Mouse (Mus musculus): ENCODE results near the gene Zswim1. TPM values are rescaled to one million over a fixed set of nuclear protein-coding genes. Genes with fewer than 3 reads are reported as not detected.

Zswim1 gene
- polyA plus RNA-seq (2015; fragmentation: Nextera tagmentation; extraction: Ambion mirVana) = 17.7 and 20.3 TPM in 2 replicates

DNA sequence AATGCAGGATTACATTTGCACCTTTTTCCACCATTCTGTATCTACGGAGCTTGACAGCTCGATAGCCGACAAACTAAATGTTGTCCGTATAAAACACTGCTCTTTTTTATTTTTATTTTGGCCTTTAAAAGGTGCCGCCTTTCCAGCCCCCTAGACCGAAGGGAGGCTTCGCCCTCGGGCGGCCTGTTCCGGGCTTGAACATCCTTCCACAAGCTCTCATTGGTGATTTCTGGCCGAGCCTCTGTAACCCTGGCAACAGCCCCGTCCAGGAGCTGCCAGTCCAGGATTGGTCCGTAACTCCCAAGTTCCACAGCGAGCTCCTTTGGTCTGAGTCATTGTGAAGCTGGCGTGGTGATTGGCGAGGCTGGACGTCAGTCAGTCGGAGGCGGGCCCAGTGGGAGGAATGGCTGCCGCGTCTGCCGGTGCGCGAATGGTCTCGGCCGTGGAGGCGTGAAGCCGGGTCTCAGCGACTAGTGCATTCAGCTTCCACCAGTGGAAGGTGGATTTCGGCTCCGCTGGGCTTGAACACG is at the start of gene Zswim1:
Gene Zswim1, plus strand, starts transcription at position 51 of the 530 bp plus-strand sequence.
- WGBS = 1% methylated on average over 32 of the region's 32 CpGs
- peaks cover 17% of the 10 kb centered on the region for H3K4me1 ChIP-seq
- peak; percentile 98 for ATAC-seq (ENCODE audit: insufficient number of reproducible peaks, insufficient read depth, low FRiP score, low TSS enrichment, low read depth)

DNA sequence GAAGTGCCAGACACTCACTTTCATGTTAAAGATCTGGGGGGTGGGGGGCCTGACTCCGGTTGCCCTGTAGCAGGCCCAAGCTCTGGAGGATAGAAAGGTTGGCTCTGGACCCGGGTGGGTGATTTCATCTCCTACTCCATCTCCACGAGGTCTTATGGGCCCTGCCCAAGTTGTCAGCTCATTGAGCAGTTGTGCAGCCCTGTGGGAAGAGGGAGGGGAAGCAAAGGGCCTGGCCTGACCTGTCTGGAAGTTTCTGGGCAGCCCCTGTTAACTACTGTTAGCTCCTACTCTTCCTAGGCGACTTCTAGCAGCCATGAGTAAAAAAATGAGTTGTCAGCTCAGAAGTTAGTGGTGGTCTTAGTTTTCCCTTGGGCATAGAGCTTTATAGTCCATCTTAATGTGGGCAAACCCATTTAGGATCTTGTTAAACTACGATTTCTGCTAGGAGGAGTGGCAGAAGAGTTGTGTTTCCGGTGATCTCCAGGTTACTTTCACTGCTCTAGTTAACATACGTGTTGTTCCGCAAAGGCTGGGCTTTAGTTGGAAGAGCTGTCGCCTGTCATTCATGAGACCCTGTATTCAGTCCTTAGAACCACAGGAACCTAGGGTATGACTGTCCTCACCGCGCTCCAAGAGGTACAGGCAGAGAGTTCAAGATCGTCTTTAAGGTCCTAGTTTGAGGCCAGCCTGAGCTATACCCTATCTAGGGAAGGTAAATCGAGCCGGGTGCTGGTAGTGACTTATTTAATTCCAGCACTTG is 49.1 kb upstream of the Zswim1 start:
- Histone ChIP-seq H3K36me3 (peaks cover 19% of the 10 kb centered on the region), H3K4me1 (peaks cover 24% of the 10 kb centered on the region), H3K27me3 (no peaks in the 10 kb centered on the region), H3K27ac (no peak overlapping the region), H3K4me2 (no peak overlapping the region), H3K4me3 (no peak overlapping the region), H3K9ac (no peak overlapping the region), H3K9me3 (no peaks in the 10 kb centered on the region)
- no peak for ATAC-seq (ENCODE audit: insufficient number of reproducible peaks, insufficient read depth, low FRiP score, low TSS enrichment, low read depth)
- 76% methylated on average over 14 of the region's 14 CpGs for WGBS

More for the DNA sequence above, at the start of gene Zswim1:
- Histone ChIP-seq H3K9me3 (no peaks in the 10 kb centered on the region), H3K27me3 (no peaks in the 10 kb centered on the region), H3K36me3 (peaks cover 51% of the 10 kb centered on the region), H3K27ac (peak within 1 kb of the TSS; percentile 89), H3K4me3 (peak within 1 kb of the TSS; percentile 80), H3K9ac (peak within 1 kb of the TSS; percentile 81), H3K4me2 (peak within 1 kb of the TSS; percentile 68)

DNA sequence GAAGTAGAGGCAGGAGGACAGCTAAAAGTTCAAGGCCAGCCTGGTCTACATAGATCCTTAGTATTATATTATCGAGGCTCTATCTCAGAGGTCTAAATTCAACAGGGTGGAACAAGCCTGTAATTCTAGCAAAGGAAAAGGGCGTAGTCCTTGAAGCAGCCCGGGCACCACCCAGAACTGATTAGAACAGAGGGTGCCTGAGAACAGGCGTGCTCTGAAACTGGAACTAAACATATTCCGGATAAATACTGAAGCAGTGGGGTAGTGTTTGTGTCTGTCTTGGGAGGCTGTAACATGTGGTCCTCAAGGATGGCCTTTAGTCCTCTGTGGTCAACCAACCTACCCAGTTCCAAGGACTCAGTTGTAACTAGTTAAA is 48.5 kb upstream of the Zswim1 start:
- Histone ChIP-seq H3K36me3 (peaks cover 19% of the 10 kb centered on the region), H3K9ac (no peak overlapping the region), H3K4me1 (peaks cover 24% of the 10 kb centered on the region), H3K27ac (no peak overlapping the region), H3K4me2 (no peak overlapping the region), H3K4me3 (no peak overlapping the region), H3K27me3 (no peaks in the 10 kb centered on the region), H3K9me3 (no peaks in the 10 kb centered on the region)
- ATAC-seq (ENCODE audit: insufficient number of reproducible peaks, insufficient read depth, low FRiP score, low TSS enrichment, low read depth) = no peak
- 85% methylated on average over 5 of the region's 5 CpGs for WGBS

DNA sequence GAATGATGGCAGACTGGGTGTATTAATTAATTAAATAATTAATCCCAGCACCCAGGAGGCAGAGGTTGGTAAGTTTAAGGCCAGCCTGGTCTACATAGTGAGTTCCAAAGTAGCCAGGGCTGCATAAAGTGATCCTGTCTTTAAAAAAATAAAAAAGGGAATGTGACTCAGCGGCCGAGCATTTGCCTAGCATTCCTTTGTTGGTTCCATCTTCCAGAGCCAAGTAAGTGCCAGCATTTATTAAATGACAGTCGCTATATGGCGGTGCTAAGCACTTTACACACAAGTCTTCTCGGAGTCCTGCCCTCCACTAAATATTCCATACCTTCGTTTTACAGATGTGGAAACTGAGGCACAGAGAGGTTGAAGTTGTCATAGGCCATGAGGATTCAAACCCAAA is 46.4 kb upstream of the Zswim1 start:
- no peak for ATAC-seq (ENCODE audit: insufficient number of reproducible peaks, insufficient read depth, low FRiP score, low TSS enrichment, low read depth)
- H3K4me2 ChIP-seq = no peak overlapping the region
- peaks cover 18% of the 10 kb centered on the region for H3K36me3 ChIP-seq
- H3K4me3 ChIP-seq = no peak overlapping the region
- H3K4me1 ChIP-seq = peaks cover 11% of the 10 kb centered on the region
- H3K9me3 ChIP-seq = no peaks in the 10 kb centered on the region
- H3K27ac ChIP-seq = no peak overlapping the region
- no peaks in the 10 kb centered on the region for H3K27me3 ChIP-seq
- WGBS = 88% methylated on average over 6 of the region's 6 CpGs
- no peak overlapping the region for H3K9ac ChIP-seq

DNA sequence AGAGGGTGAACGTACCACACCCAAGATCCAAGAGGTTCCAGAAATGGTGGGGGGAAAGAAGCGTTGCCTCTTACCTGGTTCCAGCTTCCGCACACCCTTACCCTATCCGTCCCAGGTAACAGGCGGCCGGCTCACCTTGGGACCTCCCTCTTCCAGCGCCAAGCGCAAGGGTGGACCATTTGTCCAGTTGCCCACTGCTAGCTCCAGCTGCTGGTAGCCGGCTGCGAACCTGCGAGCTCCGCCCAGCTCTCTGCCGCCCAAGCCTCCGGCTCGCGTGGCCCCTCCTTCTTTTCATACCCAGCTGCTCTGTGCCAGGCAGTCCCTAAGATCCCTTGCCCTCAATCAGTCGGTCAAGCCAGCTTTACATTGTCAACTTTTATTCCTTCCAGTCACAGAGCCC is 45.7 kb upstream of the Zswim1 start:
- H3K4me1 ChIP-seq = peaks cover 5% of the 10 kb centered on the region
- no peaks in the 10 kb centered on the region for H3K27me3 ChIP-seq
- no peak overlapping the region for H3K4me3 ChIP-seq
- H3K4me2 ChIP-seq = no peak overlapping the region
- H3K36me3 ChIP-seq = peaks cover 12% of the 10 kb centered on the region
- H3K27ac ChIP-seq = no peak overlapping the region
- 64% methylated on average over 17 of the region's 17 CpGs for WGBS
- H3K9me3 ChIP-seq = no peaks in the 10 kb centered on the region
- no peak overlapping the region for H3K9ac ChIP-seq
- ATAC-seq (ENCODE audit: insufficient number of reproducible peaks, insufficient read depth, low FRiP score, low TSS enrichment, low read depth) = no peak

DNA sequence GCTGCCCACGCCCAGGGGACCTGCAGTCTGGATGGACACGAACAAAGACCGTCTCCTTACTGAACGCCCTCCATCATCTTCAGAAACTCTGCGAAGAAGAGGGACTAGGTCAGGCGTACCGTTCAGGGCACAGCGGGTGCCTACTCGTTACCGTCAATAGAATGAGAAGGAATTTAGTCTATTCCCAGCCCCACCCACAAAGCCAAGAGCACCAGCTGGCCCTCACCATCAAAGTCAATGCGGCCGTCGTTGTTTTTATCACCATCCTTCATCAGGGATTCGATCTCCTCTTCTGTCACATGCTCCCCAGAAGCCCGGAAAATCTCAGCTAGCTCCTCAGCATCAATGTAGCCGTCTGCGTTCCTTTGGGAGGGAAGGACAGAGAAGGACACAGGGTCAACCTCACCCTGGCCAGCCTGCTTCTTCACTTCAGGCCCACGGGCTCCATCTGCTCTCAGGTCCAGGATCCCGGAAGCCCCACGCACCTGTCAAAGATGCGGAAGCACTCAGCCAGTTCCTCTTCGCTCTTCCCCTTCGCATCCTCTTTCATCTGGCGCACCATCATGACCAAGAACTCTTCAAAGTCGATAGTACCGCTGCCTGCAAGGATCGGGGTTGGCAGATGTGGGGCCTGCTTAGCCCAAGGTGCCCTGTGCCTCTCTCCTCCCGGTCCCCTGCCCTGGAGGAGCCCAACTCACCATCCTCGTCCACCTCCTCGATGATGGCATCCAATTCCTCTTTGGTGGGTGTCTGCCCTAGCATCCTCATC is 45.1 kb upstream of the Zswim1 start:
- Histone ChIP-seq H3K36me3 (0 out of 2 replicates have a peak, but pooled peaks cover 5% of the 10 kb centered on the region), H3K9me3 (no peaks in the 10 kb centered on the region), H3K27ac (no peak overlapping the region), H3K9ac (no peak overlapping the region), H3K27me3 (no peaks in the 10 kb centered on the region), H3K4me2 (no peak overlapping the region), H3K4me3 (no peak overlapping the region), H3K4me1 (no peaks in the 10 kb centered on the region; the same call in 1 of the 2 replicates)
- ATAC-seq (ENCODE audit: insufficient number of reproducible peaks, insufficient read depth, low FRiP score, low TSS enrichment, low read depth) = no peak
- 82% methylated on average over 30 of the region's 30 CpGs for WGBS

DNA sequence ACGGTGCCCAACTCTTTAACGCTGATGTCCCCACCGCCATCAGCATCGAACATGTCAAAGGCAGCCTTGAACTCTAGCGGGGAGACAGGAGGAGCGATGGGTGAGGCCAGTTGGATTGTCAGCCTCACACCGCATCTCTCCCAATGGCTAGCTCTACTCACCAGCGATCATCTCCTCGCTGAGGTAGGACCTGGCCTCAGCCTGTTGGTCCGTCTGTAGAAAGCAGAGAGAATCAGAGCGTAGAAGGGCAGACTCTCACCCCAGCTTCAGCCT is 44.5 kb upstream of the Zswim1 start:
- Histone ChIP-seq H3K4me3 (no peak overlapping the region), H3K4me1 (no peaks in the 10 kb centered on the region), H3K27me3 (no peaks in the 10 kb centered on the region), H3K9me3 (no peaks in the 10 kb centered on the region), H3K27ac (no peak overlapping the region), H3K4me2 (no peak overlapping the region), H3K36me3 (0 out of 2 replicates have a peak, but pooled peaks cover under 1% of the 10 kb centered on the region), H3K9ac (no peak overlapping the region)
- 94% methylated on average over 11 of the region's 11 CpGs for WGBS
- no peak for ATAC-seq (ENCODE audit: insufficient number of reproducible peaks, insufficient read depth, low FRiP score, low TSS enrichment, low read depth)

DNA sequence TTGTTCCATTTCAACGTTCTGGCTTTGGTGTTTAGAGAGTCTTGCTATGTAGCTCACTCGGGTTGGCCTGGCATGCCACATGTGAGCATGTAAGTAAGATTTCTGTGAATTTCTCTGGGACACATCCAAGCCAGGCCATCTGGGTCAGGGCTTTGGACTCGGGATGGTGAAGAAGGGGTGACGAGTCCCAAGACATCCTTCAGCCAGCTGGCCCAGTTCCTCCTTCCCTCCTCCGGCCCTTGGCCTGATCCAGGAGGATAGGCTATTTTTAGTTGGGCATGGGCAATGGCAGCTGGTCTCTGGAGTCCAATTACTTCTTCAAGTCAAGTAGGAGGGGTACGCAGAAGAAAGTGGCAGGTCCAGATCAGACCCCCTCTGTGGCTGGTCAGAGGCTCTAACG is 43.7 kb upstream of the Zswim1 start:
- ATAC-seq (ENCODE audit: insufficient number of reproducible peaks, insufficient read depth, low FRiP score, low TSS enrichment, low read depth) = no peak
- Histone ChIP-seq H3K27ac (no peak overlapping the region), H3K4me1 (no peaks in the 10 kb centered on the region), H3K4me3 (no peak overlapping the region), H3K9ac (no peak overlapping the region), H3K4me2 (no peak overlapping the region), H3K27me3 (no peaks in the 10 kb centered on the region), H3K36me3 (no peaks in the 10 kb centered on the region), H3K9me3 (no peaks in the 10 kb centered on the region)
- 80% methylated on average over 7 of the region's 7 CpGs for WGBS

DNA sequence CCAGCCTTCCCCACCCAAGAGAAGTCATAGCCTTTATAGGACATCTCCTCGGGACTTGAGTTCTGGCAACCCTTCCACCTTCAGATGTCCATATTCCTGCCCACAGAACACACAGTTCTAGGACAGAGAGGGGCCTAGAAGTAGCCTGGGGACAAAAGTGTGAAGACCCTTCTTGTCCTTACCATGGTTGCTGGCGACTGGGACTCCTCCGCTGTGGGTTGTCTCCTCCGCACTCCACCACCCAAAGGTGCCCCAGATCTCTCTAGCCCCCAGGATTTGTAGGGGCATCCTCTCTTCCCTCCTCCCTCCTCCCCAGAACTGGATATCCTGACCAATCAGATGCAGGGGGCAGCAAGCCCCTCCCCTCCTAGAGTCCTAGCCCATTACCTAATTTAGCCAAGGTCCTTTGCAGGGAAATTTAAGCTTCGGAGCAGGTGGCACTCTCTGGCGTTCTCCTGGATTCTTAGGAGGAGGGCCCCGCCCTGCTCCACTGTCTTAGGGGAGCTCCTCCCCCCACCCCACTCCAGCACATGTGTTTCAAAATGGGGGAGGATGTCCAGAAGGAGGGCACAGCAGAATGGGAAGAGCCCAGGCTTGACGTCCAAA is 42.9 kb upstream of the Zswim1 start, which contains the start of gene Tnnc2:
Gene Tnnc2, minus strand, starts transcription at position 487 of the 606 bp plus-strand sequence.
- H3K27me3 ChIP-seq = no peaks in the 10 kb centered on the region
- no peaks in the 10 kb centered on the region for H3K9me3 ChIP-seq
- H3K4me1 ChIP-seq = peaks cover 2% of the 10 kb centered on the region
- no peak within 1 kb of the TSS for H3K4me3 ChIP-seq
- ATAC-seq (ENCODE audit: insufficient number of reproducible peaks, insufficient read depth, low FRiP score, low TSS enrichment, low read depth) = no peak
- no peaks in the 10 kb centered on the region for H3K36me3 ChIP-seq
- no peak within 1 kb of the TSS for H3K9ac ChIP-seq
- no peak within 1 kb of the TSS for H3K4me2 ChIP-seq
- H3K27ac ChIP-seq = no peak within 1 kb of the TSS
- WGBS = 65% methylated on average over 8 of the region's 8 CpGs

DNA sequence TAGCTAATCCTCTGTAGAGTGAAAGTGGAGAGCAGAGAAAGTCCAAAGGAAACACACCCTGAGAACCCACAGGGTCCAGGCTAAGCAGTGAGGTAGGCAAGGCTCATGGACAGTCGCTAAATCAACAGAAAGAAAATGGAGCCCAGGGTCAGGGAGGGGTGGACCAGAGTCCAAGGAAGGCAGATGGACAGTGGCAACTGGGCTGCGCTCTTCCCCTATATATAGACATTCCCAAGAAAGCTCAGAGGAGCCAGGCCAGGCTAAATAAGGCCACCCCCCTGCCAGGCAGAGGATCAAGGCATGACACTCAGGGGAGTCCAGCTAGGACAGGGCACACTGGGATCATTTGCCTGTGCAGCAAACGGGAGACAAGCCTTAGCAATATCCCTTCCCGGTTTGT is 40.6 kb upstream of the Zswim1 start:
- no peak for ATAC-seq (ENCODE audit: insufficient number of reproducible peaks, insufficient read depth, low FRiP score, low TSS enrichment, low read depth)
- WGBS = 77% methylated on average over 4 of the region's 4 CpGs

DNA sequence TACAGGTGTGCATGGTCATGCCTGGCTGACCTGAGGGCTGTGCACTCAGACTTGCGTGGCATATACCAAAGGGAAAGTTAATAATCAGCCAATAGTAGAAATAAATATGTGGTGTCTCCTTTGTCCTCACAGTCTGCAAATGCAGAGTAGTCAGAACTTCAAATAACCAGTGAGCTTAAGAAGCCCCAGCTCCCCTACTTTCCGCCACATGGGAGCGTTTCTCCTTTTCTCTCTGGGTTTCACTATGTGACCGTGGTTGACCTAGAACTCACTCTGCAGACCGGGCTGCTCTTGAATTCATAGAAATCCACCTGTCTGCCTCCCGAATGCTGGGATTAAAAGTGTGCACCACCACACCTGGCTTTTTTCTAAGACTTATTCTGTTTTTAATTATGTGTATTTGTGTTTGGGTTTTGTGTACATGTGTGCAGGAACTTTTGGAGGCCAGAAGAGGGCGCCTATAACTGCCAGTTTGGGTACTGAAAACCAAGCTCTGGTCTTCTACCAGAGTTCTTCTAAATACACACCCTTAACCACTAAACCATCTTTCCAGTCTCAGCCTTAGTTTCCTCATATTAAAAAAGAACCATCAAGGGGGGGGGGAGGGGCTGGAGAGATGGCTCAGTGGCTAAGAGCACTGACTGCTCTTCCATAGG is 38.4 kb upstream of the Zswim1 start:
- H3K4me3 ChIP-seq = no peak overlapping the region
- H3K36me3 ChIP-seq = peaks cover 7% of the 10 kb centered on the region
- ATAC-seq (ENCODE audit: insufficient number of reproducible peaks, insufficient read depth, low FRiP score, low TSS enrichment, low read depth) = no peak
- no peak overlapping the region for H3K27ac ChIP-seq
- no peak overlapping the region for H3K4me2 ChIP-seq
- H3K4me1 ChIP-seq = peaks cover 35% of the 10 kb centered on the region
- H3K27me3 ChIP-seq = no peaks in the 10 kb centered on the region
- WGBS = 77% methylated on average over 7 of the region's 7 CpGs
- H3K9me3 ChIP-seq = no peaks in the 10 kb centered on the region
- no peak overlapping the region for H3K9ac ChIP-seq

More for the DNA sequence above, 40.6 kb upstream of the Zswim1 start:
- no peak overlapping the region for H3K4me3 ChIP-seq
- peaks cover 17% of the 10 kb centered on the region for H3K4me1 ChIP-seq
- no peaks in the 10 kb centered on the region for H3K27me3 ChIP-seq
- no peaks in the 10 kb centered on the region for H3K36me3 ChIP-seq
- H3K4me2 ChIP-seq = no peak overlapping the region
- no peaks in the 10 kb centered on the region for H3K9me3 ChIP-seq
- no peak overlapping the region for H3K27ac ChIP-seq
- H3K9ac ChIP-seq = no peak overlapping the region

All from embryonic facial prominence, embryonic 13.5 days (tissue).